Mouse (Mus musculus) MEL (cell line): ENCODE data around the gene Dock9.

ENCODE experiments used
- CHD1 ChIP-seq: IDR thresholded peaks from 2 replicates; pipeline ENCODE4 v1.6.1; 2012; ENCODE audit warnings: low read depth, mild to moderate bottlenecking, inconsistent platforms, low read length, improper control_type of control experiment
- POLR2A ChIP-seq, 2 experiments: IDR thresholded peaks; 2 replicates each; pipeline ENCODE4 v1.6.1; 2011 to 2012; ENCODE audit warnings: low read length in 2 of 2, mild to moderate bottlenecking in 2 of 2, control low read depth in 1 of 2, improper control_type of control experiment in 1 of 2, low read depth in 1 of 2, moderate library complexity in 1 of 2; ENCODE audit not compliant: control insufficient read depth in 1 of 2, insufficient read depth in 1 of 2, poor library complexity in 1 of 2

GRCm38 (mm10) chr14:121708244-121708643 is 89.4 kb downstream of the Dock9 start:
- TF ChIP-seq POLR2A (IDR thresholded peaks at IDR 0.05; ENCODE audit: control insufficient read depth in 1 of 2, insufficient read depth in 1 of 2, low read depth in 1 of 2, low read length in 2 of 2, poor library complexity in 1 of 2) (no peak), CHD1 (no peak)
